Comparison of ENCODE assay signal across 8 mouse cellular contexts in genomic region chr1:160377337-160378336, GRCm38 (mm10).
DNase-seq lines count a peak whose midpoint lies in the region; ATAC-seq lines count a peak whose summit lies in the region.

No protein-coding gene starts in this region.

- peak; percentile 90 for ATAC-seq in forebrain, embryonic 15.5 days (replicated peaks)
- no peak for ATAC-seq in forebrain, embryonic 12.5 days (ENCODE audit: low FRiP score)
- no peak for ATAC-seq in hindbrain, embryonic 11.5 days (ENCODE audit: low FRiP score)
- peak; percentile 95 for ATAC-seq in megakaryocyte progenitor cell, adult 5-6 weeks (replicated peaks; ENCODE audit: poor library complexity)
- peak; percentile 67; the same call in 1 of the 2 replicates for ATAC-seq in stomach, embryonic 14.5 days (ENCODE audit: insufficient number of reproducible peaks, insufficient read depth, low FRiP score, low read depth)

- H3K9ac ChIP-seq in forebrain, embryonic 15.5 days (replicated peaks): no peak overlapping the region
- H3K9ac ChIP-seq in forebrain, embryonic 12.5 days: no peak overlapping the region
- no peak overlapping the region for H3K9ac ChIP-seq in hindbrain, embryonic 11.5 days (ENCODE audit: low read depth, low read length)
- H3K9ac ChIP-seq in stomach, embryonic 14.5 days (replicated peaks; ENCODE audit: low read depth, low read length): no peak overlapping the region

- no peaks in the 10 kb centered on the region for H3K36me3 ChIP-seq in forebrain, embryonic 15.5 days
- H3K36me3 ChIP-seq in forebrain, embryonic 12.5 days (replicated peaks): no peaks in the 10 kb centered on the region
- H3K36me3 ChIP-seq in hindbrain, embryonic 11.5 days (ENCODE audit: control insufficient read depth, insufficient read depth, low read length): no peaks in the 10 kb centered on the region
- no peaks in the 10 kb centered on the region for H3K36me3 ChIP-seq in stomach, embryonic 14.5 days (ENCODE audit: control insufficient read depth, insufficient read depth, low read length)

- DNase-seq in CD8-positive naive resting alpha-beta T cell, adult 2 months (ENCODE audit: low read depth in 2 of 2, low spot score in 2 of 2): peak; percentile 4 to 14
- peak; percentile 69 to 72 for DNase-seq in cerebellum, postnatal 10 days
- peak; percentile 30 for DNase-seq in hindbrain, embryonic 11.5 days (ENCODE audit: low spot score)
- peak; percentile 45 to 47 for DNase-seq in layer of hippocampus, postnatal 36 days

- H3K4me1 ChIP-seq in forebrain, embryonic 15.5 days: no peaks in the 10 kb centered on the region
- no peaks in the 10 kb centered on the region for H3K4me1 ChIP-seq in forebrain, embryonic 12.5 days
- no peaks in the 10 kb centered on the region for H3K4me1 ChIP-seq in hindbrain, embryonic 11.5 days (replicated peaks; ENCODE audit: control insufficient read depth, insufficient read depth, low read length)
- H3K4me1 ChIP-seq in stomach, embryonic 14.5 days (ENCODE audit: control insufficient read depth, insufficient read depth, low read length): no peaks in the 10 kb centered on the region

- WGBS in forebrain, embryonic 15.5 days: 64% methylated on average over 10 of the region's 10 CpGs
- 72% methylated on average over 10 of the region's 10 CpGs for WGBS in forebrain, embryonic 12.5 days
- WGBS in hindbrain, embryonic 11.5 days: 66% methylated on average over 10 of the region's 10 CpGs
- 50% methylated on average over 10 of the region's 10 CpGs for WGBS in stomach, embryonic 14.5 days

- no peak overlapping the region for H3K4me3 ChIP-seq in forebrain, embryonic 15.5 days
- no peak overlapping the region for H3K4me3 ChIP-seq in forebrain, embryonic 12.5 days (replicated peaks)
- no peak overlapping the region for H3K4me3 ChIP-seq in hindbrain, embryonic 11.5 days (ENCODE audit: low read depth, low read length)
- H3K4me3 ChIP-seq in stomach, embryonic 14.5 days (ENCODE audit: low read depth, low read length): no peak overlapping the region

- no peak overlapping the region for H3K27ac ChIP-seq in forebrain, embryonic 15.5 days (replicated peaks)
- H3K27ac ChIP-seq in forebrain, embryonic 12.5 days: no peak overlapping the region
- H3K27ac ChIP-seq in hindbrain, embryonic 11.5 days (ENCODE audit: low read depth, low read length): no peak overlapping the region
- H3K27ac ChIP-seq in stomach, embryonic 14.5 days (ENCODE audit: low read length): no peak overlapping the region

- H3K4me2 ChIP-seq in forebrain, embryonic 15.5 days (replicated peaks): no peak overlapping the region
- no peak overlapping the region for H3K4me2 ChIP-seq in forebrain, embryonic 12.5 days
- H3K4me2 ChIP-seq in hindbrain, embryonic 11.5 days (replicated peaks; ENCODE audit: low read depth, low read length): no peak overlapping the region
- H3K4me2 ChIP-seq in stomach, embryonic 14.5 days (replicated peaks; ENCODE audit: low read depth, low read length): no peak overlapping the region

- no peaks in the 10 kb centered on the region for H3K9me3 ChIP-seq in forebrain, embryonic 15.5 days
- no peaks in the 10 kb centered on the region for H3K9me3 ChIP-seq in forebrain, embryonic 12.5 days
- H3K9me3 ChIP-seq in hindbrain, embryonic 11.5 days (ENCODE audit: control insufficient read depth, low read length): no peaks in the 10 kb centered on the region
- H3K9me3 ChIP-seq in stomach, embryonic 14.5 days (ENCODE audit: control insufficient read depth, low read depth, low read length): no peaks in the 10 kb centered on the region

- H3K27me3 ChIP-seq in forebrain, embryonic 15.5 days: no peaks in the 10 kb centered on the region
- H3K27me3 ChIP-seq in forebrain, embryonic 12.5 days: no peaks in the 10 kb centered on the region
- no peaks in the 10 kb centered on the region for H3K27me3 ChIP-seq in hindbrain, embryonic 11.5 days (ENCODE audit: control insufficient read depth, insufficient read depth, low read length)
- H3K27me3 ChIP-seq in stomach, embryonic 14.5 days (ENCODE audit: control insufficient read depth, insufficient read depth, low read length): no peaks in the 10 kb centered on the region

Comparison
In these comparisons a context has a peak if more than half of its experiments do, and no peak if none do; other contexts are left out.
1. ATAC-seq: peak in forebrain, embryonic 15.5 days (single experiment), megakaryocyte progenitor cell, adult 5-6 weeks (single experiment) and stomach, embryonic 14.5 days (single experiment); none in forebrain, embryonic 12.5 days (single experiment) and hindbrain, embryonic 11.5 days (single experiment).
2. DNase-seq: peak in every context shown above with its lines; median percentile 70 in cerebellum, postnatal 10 days; 46 in layer of hippocampus, postnatal 36 days; 30 in hindbrain, embryonic 11.5 days; 9 in CD8-positive naive resting alpha-beta T cell, adult 2 months.